Mouse (Mus musculus): ENCODE measurements at regions not wholly inside any gene's neighbourhood (a gene's known extent, or its start where the extent isn't known, plus 50 kb on each side); places are given as distances from the start of the nearest gene placed in this dataset.

DNA sequence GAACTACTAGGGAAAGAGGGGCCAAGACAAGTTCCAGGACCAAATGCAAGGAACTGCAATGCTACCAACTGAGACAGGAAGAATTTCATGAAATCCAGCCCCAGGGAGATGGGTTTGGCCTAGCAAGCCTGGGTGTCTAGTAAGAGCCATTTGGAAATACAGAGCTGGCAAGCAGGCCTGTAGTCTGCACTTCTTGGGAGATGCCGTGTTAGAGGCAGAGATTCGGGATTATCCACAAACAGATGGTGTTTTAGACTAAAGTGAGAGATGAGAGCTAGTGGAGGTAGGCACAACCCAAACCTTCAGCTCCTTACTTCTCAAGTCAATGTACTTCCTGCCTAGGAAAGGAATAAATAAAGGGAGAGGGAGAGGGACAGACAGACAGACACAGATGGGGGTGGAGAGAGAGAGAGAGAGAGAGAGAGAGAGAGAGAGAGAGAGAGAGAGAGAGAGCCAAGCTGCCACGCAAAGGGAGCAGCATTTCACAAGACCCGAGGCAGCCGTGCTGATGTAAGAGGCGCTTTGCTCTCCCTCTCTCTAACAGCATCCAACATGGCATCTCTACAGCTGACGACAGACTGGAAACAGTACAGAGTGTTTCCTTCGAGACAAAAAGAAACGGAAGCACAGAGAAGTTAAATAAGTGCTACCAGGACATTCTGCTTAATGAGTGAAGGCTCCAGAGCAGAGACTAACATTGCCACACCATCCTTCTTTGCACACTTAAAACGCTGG lies 182.9 kb downstream of the Irs2 start:
- DNase-seq (ENCODE audit: inconsistent ontology term) = no peak

DNA sequence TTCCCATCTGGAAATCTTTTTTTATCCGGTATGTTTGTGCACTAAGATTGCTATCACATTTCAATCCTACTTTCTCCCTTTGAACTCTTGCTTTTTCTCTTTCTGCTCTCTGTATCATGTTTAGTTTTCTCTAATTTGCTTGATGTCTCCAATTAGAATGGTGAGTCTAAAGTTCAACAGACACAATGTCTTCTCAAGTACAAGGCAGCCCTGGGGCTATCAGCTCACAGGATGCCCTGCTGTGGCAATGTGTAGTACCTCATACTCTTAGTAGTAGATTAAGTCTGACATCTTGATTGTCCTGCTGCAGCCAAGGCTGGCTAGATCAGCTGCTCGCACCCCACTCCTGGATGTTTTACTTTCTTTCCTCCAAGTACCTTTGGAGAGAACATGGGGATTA lies 186.4 kb downstream of the Irs2 start:
- DNase-seq (ENCODE audit: inconsistent ontology term) = no peak

DNA sequence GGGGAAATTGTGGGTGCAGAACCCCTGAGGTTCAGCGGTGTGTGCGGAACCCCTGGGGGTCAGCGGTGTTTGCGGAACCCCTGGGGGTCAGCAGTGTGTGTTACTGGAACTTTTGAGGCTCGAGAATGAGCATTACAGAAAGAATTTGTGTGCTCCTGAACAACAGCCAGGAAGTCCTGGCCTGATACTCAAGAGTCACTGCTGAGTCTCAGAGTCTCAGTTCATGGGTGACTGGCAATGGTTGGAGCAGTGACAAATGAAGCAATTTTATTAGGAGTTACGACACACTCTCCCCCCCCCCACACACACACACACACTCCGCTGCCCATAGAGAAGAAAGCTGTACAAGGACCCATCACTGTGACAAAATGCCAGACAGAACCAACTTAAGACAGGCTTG lies 193.8 kb downstream of the Irs2 start:
- DNase-seq (ENCODE audit: inconsistent ontology term) = peak; percentile 56

DNA sequence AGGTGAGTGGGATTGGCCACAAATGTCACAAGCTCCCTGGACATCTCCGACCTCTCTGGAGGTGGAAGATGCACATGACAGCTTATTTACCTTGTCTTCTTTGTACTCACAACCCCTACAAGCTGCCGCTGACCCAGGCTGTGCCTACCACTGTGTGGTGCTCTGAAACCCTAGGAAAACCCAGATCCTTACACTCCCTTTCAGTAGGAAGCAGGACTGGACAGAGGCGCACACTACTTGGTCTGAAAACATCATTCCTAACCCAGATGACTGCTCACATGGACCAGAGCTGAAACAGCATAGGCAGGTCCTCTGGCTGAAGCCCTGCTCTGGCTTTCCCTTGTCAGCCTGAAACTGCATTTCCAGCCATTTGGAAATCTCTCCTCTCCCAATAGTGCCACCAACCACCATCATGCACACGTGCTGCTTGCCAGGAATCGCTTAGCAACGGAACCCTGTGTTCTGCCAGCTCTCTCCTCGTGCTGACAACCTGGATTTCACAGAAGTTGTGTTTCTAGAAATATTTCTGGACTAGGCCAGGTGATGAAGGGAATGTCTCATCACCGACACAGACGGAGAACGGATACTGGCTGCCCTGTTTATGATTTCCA lies 196.1 kb downstream of the Irs2 start:
- no peak for DNase-seq (ENCODE audit: inconsistent ontology term)

DNA sequence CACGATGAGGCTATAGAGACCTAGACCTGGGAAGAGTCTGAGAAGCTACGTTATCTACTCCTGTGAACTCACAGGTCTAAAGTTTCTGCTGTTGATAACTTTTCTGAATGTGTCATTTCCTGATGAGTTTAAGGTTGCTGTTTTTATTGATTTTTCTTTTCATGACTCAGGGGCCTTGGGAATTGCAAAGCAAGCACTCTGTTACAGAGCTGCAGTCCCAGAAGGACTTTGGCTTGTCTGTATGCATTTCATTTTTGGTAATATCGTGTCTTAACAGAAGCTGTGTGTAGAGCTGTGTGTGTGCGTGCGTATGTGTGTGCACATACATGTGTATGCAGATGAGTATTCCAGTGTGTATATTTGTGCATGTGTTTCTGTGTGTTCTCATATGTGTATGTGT lies 201.2 kb downstream of the Irs2 start:
- no peak for DNase-seq (ENCODE audit: inconsistent ontology term)

DNA sequence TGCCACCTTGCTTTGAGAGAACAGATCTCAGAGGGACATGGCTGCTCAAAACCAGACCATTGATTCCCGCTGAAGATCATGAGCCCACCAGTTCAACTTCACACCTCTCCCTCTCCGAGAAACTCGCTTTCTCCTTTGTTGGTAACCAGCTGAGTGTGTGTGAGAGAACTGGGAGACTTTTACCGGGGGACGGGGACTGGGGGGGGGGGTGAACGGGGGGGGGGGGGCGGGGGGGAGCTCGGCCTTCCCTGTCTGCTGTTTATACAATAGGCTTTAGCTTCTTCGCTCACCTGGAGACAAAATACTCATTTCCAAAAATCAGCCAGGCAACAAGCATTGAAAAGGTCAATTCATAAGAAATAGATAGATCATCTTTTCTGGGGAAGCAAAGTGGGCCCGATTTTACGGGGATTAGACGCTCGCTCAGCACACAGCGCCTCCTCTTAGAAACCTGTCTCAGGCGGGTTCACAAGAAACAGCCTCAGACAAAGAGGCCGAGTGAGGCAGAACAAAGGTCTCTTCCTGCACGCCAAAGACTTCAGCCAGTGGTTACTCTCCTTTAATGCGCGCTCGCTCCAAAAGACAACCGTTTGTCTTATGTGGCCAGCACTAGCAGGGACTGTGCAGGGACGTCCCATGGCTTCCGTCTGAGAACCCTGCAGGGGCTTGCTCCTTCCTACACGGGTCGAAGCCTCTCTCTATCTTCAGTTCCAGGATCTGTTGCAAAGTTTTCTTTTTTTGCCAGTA lies 202.7 kb downstream of the Irs2 start:
- no peak for DNase-seq (ENCODE audit: inconsistent ontology term)

DNA sequence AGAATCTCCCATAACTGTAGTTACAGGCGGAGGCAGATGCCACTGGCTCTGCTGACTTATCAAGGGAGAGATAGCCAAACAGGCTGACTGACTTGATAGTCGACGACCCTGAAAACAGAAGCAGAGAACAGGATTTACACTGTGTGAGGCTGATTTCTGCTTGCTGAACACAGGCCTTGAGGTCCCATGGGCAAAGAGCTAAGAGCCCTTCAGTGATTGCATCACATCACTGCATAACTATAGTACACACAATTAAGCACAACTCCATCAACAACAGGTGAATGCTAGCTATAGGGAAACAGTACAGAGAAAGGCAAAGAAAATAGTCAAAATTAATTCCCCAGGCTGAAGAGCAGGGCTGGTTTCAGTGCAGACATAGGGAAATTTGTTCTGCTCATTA lies 203.3 kb downstream of the Irs2 start:
- no peak for DNase-seq (ENCODE audit: inconsistent ontology term)

DNA sequence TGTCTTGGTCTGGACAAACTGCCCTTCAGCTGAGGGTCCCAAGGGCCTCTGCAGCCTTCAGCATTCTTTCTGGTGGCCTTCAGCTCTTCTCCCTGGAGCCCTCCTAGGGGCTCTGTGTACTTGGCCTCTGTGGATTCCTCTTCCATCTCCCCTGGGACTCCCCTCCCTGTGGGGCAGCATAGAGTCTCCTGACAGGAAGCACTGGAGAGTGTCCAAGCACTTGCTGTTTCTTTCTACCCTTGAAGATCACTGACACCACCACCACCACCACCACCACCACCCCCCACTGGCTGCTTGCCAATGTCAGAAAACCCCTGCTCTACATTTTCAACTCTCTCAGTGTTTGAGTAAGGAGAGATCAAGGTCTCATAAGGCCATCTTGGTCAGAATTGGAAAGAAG lies 206.3 kb downstream of the Irs2 start:
- no peak for DNase-seq (ENCODE audit: inconsistent ontology term)

DNA sequence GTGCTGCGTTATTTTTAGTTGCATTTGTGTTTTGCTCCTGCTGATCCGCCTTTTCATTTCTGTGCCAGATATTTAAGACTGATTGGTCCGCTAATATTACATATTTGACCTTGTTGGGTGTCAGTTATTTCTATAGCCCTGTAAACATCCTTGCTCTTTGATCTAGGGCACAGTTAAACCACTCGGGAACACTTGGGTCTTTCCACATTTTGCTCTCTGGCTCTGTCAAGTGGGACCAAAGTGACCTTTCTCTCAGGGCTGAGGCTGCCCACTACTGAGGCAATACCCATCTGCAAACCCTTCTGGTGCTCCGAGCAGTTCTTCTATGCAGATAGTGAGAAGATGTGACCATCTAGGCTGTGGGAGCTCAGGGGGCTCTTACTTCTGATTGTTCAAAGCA lies 206.7 kb downstream of the Irs2 start:
- DNase-seq (ENCODE audit: inconsistent ontology term) = no peak

DNA sequence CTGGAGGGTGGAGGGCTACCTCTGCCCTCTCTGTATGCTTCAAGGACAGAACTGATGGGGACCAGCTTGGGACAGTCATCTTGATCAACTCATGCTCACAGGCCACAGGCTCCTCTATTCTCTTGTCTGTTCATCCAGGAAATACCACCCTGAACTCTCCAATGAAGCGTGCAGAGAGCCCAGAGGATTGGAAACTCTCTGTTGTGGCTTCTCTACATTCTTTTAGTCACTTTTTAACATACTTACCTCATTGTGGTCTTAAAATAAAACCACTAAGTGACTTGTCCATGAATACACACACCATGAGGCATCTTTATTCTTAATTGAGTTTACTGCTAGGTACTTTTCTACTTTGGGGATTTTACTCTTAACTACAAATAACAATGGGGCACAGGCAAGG lies 209.8 kb downstream of the Irs2 start:
- DNase-seq (ENCODE audit: inconsistent ontology term) = peak; percentile 79

DNA sequence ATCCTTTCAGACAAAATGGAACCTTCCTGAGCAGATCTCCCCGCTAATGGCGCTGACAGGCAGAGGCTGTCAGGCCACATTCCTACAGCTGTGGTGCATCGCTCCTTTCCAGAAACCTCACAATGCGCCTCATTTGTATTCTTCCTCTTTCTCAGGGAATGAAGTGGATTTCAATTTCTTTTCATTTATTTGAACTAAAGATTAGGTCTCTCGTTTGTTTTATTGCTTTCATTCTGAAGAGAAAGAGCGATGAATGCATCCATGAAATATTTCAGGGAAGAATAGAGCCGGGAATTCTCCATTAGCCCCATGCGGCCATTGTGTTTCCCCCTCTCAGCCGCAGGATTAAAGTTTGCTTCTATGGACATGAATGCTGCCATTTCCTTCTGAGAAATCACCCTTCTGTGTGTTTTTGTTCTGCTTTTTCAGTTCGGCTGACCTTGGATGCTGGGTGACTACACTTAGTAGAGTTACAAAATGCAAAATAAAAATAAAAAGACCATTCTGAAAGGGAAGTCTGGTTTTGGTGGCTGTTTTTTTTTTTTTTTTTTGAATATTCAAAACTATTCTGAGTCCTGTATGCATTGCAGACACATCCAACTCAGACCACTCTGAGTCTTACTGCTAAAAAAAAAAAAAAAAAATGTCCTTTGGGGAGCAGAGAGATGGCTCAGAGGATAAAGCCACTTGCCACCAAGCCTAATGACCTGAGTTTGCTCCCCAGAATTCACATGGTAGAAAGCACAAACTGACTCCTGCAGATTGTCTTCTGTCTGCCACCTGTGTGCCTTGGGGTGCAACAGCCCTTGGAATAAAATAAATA lies 213.7 kb downstream of the Irs2 start:
- peak; percentile 79 for DNase-seq (ENCODE audit: inconsistent ontology term)

DNA sequence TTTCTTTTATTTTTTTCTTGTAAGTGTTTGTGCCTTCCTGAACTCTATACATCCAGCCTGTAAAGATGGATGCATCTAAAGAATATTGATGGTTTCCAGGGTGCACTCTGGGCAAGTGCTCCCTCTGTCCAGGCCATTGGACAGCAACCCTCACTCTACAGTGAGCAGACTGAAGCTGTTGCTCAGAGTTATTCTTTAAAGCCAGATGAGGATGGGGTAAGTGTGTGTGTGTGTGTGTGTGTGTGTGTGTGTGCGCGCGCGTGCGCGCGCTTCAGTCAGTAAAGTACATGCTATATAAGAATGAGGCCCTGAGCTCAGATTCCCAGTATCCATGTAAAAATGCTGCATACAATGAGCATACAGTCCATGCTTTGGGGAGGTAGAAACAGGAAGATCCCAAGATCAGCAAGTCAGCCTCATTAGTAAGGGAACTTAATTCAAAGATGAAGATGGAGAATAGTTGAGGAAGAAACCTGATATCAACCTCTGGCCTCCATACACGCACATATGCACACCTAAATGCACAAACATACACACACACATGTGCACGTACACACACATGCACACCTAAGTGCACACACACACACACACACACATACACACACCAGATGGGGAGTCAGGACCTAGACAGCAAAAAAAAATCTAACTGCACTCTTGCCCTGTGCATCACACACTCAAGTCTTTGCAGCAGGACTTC lies 214.4 kb downstream of the Irs2 start:
- DNase-seq (ENCODE audit: inconsistent ontology term) = no peak

DNA sequence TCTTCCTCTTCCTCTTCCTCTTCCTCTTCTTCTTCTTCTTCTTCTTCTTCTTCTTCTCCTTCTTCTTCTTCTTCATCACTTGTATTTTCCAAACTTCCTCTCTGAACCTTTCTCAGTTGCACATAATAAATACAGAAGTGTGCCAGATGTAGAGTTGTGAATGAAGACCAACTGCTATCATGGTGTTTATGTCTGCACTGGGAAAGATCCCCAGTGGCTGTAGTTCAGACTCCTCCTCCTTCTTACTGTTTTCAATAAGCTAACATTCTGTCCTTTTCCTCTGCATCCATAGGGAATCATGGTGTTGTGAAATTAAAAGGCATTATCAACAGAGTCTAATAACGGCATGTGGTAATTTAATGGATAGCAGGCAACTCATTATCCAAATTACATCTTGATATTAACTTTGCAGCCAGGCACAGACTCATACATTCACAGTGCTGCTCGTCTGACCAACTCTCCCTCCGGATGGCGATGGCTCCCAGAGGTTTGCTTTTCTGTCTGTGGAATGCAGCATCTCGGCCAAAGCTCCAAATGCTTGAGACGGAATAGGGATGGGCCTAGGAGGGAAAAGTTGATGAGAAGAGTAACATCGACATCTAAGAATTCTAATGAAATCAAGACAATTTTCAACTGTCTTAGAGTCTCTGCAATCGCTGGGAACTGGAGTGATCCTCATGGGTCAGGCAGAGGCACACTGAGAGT lies 219.6 kb downstream of the Irs2 start:
- no peak for DNase-seq (ENCODE audit: inconsistent ontology term)

DNA sequence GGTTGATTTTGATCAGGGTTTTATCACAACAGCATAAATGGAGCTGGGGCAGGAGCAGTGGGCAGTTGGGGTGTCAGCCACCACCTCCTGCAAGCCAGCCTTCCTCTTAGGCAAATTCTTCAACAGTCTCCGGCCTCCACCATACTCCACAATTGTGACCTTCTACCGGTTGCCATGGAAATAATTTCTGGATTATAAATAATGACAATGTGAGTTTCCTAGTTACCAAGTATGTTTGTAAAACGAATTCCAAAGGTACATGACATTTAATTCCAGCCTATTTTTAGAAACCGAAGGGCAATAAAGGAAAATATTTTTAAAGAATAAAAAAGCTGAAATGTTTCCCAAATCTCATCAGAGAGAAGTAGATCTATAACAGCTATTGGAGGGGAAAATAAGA lies 222.5 kb downstream of the Irs2 start:
- no peak for DNase-seq (ENCODE audit: inconsistent ontology term)

DNA sequence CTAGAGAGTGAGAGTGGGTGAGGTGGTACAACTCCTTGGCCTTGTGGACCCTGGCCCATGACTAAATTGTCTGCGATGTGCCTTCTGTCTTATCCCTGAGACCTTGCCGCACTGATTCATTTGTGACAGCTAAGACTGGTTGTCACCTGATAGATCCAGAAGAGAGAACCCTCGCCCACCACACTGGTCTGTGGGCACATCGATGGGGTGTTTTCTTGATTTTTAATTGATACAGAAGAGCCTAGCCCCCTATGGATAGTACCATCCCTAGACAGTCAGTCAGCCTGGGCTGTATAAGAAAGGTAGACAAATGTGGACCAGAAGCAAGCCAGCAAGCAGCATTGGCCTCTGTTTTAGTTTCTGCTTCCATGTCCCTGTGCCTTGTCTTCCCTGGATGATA lies 222.9 kb downstream of the Irs2 start:
- no peak for DNase-seq (ENCODE audit: inconsistent ontology term)

DNA sequence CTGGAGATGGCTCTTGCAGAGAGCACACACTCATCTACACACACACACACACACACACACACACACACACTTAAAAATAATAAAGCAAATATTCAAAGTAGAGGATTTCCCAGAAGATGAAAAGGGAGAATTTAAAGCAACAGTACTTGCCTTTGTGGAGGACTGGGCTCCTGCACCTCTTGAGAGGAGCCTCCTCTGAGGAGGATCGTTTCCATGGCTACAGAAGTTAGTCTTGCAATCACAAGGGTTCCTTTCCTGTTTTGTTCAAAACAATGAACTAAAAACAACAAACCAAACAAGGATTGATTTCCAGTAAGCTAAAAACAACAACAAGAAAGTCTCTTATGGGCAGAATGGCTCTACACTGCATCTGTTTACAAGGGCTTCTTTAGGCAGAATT lies 223.8 kb downstream of the Irs2 start:
- DNase-seq (ENCODE audit: inconsistent ontology term) = no peak

DNA sequence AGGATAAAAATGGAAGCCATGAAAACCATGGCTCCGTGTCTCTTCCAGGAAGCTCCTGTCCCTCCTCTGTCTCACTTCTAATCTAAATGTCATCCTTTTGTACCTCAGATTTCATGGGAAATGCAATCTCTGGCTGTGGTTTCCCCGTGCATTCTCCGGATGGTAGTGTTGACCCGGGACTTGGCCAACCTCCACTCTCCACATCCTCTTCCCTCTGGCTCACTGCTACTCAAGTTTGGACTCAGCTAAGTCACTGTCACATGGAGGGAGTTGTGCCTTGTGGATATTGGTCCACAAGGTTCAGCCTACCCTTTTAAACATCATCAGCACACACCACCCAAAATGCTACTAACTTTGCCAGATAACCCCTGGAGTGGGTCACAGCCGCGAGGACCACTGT lies 226.4 kb downstream of the Irs2 start:
- peak; percentile 65 for DNase-seq (ENCODE audit: inconsistent ontology term)

DNA sequence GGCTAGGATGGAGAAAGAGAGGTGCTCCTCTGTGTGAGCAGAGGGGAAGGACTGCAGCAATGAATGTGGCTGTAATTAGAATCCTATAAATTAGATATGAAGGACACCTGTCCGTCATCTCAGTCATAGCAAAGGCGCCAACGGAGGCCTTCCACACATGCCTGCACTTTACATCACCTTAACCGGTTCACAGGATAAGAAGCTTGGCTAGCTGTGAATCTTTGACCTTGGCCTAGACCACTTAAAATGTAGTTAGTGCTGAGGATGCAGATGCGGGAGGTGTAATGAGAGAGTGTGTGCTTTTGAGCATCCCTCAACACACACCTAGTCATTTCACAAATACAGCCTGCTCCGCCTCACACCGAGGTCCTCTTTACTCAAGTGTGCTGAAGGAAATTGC lies 228.6 kb downstream of the Irs2 start:
- no peak for DNase-seq (ENCODE audit: inconsistent ontology term)

DNA sequence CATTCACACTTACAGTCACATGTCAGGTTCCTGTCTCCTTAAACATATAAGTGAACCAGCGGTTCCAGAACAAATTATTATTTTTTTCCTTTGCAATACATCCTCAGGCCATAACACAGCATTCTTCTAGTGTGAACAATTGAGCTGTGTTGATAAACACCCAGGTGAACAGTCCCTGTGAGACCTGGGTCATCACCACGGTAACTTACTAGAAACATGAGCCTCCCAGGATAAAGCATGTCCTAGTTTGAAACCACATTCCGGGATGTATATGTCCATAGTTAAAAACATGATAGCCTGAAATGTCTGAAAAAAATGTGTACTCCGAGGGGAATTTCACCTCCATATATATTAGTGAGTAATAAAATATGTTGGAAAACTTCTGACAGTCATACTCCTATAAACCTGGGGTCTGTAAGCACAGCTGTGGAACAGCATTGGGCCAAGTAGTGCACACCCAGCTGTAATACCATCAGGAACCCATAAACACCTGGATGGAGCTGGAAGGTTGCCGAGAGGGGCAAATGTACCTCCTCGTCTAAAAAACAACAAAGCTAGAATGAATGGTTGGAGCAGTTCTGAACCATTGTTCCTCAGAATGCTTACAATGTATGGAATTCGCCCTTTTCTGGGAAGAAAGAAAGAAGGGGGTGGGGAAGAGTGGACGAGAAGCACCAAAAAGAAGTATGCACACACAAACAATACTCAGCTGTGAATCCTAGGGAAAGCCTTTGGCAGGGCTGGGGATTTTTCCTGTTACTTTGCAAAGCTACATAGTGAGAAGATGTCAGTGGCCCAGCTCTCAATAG lies 232.9 kb downstream of the Irs2 start:
- no peak for DNase-seq (ENCODE audit: inconsistent ontology term)

DNA sequence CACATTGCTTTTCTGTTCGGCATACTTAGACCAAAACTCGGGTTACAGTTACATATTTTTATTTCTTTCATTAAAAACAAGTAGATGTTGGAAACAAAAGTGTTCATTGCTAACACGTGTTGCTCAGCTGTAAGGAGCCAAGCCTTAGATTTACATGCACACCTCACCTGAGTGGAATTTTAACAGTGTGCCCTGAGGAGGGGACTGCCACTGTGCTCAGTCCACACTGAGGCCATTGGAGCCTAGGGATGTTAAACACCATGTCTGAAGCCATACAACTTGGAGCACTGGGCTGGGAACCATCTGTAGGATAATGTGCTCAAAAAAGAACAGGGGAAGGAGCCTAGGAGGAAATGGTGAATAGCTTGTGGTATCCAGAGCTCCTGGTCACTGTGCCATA lies 233.5 kb downstream of the Irs2 start:
- no peak for DNase-seq (ENCODE audit: inconsistent ontology term)
